Mouse (Mus musculus): ENCODE measurements around the gene Bcl2l11. TPM values are rescaled to one million over a fixed set of nuclear protein-coding genes. Genes with fewer than 3 reads are reported as not detected.

The Bcl2l11 gene
- total and polyA plus RNA-seq, 3 experiments = 10.9 to 19.9 (median 13.5) TPM

DNA sequence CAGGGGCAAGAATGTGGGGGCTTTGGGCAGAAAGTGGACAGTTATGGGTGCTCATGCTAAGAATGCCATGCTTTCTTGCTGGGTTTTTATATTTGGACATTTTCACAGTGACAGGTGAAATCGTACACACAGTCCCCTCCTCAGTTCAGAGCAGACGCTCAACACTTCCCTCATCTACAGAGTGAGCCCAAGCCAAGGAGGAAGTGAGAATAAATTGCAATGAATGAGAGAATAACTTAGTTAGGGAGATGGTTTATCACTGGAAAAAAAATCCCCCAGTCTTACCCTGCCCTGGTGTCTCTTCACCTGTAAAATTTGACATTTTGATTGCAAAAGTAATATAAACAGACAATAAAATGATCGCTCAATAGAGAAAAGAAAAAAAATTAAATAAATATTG lies 77.3 kb downstream of the Bcl2l11 start:
- 77% methylated on average over 3 of the region's 3 CpGs for WGBS
- no peak for TF ChIP-seq EP300 (IDR thresholded peaks at IDR 0.05; ENCODE audit: insufficient read depth, low read depth, low read length)
- TF ChIP-seq CTCF (IDR thresholded peaks at IDR 0.05) = no peak
- no peak for TF ChIP-seq POLR2A (IDR thresholded peaks at IDR 0.05; ENCODE audit: insufficient read depth, low read depth, low read length)
- intact Hi-C loops (cut with DNase I) = no loop called here

DNA sequence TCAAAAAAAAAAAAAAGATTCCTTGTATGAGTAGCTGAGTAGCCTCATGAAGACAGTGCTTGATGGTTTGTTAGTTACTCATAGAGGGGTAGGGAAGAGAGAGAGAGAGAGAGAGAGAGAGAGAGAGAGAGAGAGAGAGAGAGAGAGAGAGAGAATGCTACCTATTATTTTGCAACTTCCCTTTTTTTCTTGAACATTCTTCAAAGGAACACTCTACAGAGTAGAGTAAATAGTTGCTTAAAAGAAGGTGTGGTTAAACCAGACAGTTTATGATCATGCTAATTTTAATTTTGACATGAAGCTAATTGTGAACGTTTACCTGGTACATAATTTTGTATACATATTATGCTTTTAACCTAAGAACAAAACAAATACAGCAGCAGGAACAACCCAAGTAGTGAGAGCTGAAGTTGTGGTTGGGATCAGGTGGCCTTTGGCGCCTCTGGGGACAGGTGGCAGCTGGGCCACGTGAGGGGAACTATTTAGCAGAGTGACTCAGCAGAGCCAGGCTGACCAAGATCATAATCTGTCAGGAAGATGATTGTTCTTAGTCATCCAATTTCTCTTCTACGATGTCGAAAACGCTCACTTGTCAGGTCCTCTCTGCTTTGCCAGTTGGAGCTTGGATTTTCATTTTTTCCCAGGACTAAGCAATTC lies 78.0 kb downstream of the Bcl2l11 start:
- intact Hi-C loops (cut with DNase I) = no loop called here
- no peaks in the 10 kb centered on the region for H3K79me2 ChIP-seq (replicated peaks; ENCODE audit: control insufficient read depth, insufficient read depth, low read length)
- 82% methylated on average over 6 of the region's 6 CpGs for WGBS
- DNase-seq = no peak
- no peak overlapping the region for H3K9ac ChIP-seq (ENCODE audit: low read depth, low read length)
- H3K4me1 ChIP-seq (ENCODE audit: control insufficient read depth, insufficient read depth, low read length) = no peaks in the 10 kb centered on the region
- no peak overlapping the region for H3K27ac ChIP-seq
- no peaks in the 10 kb centered on the region for H3K36me3 ChIP-seq (ENCODE audit: control insufficient read depth, insufficient read depth, low read length)
- no peaks in the 10 kb centered on the region for H3K27me3 ChIP-seq (ENCODE audit: control insufficient read depth, insufficient read depth, low read length)
- H3K4me3 ChIP-seq = no peak overlapping the region
- TF ChIP-seq EP300 (IDR thresholded peaks at IDR 0.05; ENCODE audit: insufficient read depth, low read depth, low read length) (no peak), CTCF (IDR thresholded peaks at IDR 0.05) (no peak), POLR2A (IDR thresholded peaks at IDR 0.05; ENCODE audit: insufficient read depth, low read depth, low read length) (no peak)

More for the DNA sequence above, 77.3 kb downstream of the Bcl2l11 start:
- Histone ChIP-seq H3K9ac (ENCODE audit: low read depth, low read length) (no peak overlapping the region), H3K27ac (no peak overlapping the region), H3K27me3 (ENCODE audit: control insufficient read depth, insufficient read depth, low read length) (no peaks in the 10 kb centered on the region), H3K4me1 (ENCODE audit: control insufficient read depth, insufficient read depth, low read length) (no peaks in the 10 kb centered on the region), H3K4me3 (no peak overlapping the region), H3K36me3 (ENCODE audit: control insufficient read depth, insufficient read depth, low read length) (no peaks in the 10 kb centered on the region), H3K79me2 (replicated peaks; ENCODE audit: control insufficient read depth, insufficient read depth, low read length) (no peaks in the 10 kb centered on the region)
- DNase-seq = no peak

DNA sequence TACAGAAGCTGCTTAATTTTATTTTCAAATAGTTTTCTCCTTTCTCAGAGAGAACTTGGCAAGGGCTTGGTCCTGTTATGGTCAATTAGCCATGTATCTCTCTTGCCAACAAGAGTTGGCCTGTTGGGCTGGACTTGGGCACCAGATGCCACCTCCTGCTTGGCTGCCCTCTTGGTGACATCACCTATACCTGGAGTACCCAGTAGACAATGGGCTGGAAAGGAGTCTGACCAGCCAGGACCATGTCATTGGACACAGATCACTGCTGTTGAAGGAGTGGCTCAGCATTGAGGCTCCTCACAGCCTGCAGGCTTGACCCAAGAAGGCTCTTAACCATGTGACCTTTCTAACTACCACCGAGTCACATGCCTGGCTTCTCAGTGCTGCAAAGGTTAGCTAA lies 82.7 kb downstream of the Bcl2l11 start:
- no peaks in the 10 kb centered on the region for H3K27me3 ChIP-seq (ENCODE audit: control insufficient read depth, insufficient read depth, low read length)
- H3K36me3 ChIP-seq (ENCODE audit: control insufficient read depth, insufficient read depth, low read length) = no peaks in the 10 kb centered on the region
- TF ChIP-seq EP300 (IDR thresholded peaks at IDR 0.05; ENCODE audit: insufficient read depth, low read depth, low read length) (no peak), POLR2A (IDR thresholded peaks at IDR 0.05; ENCODE audit: insufficient read depth, low read depth, low read length) (no peak), CTCF (IDR thresholded peaks at IDR 0.05) (no peak)
- no peak overlapping the region for H3K9ac ChIP-seq (ENCODE audit: low read depth, low read length)
- H3K4me1 ChIP-seq (ENCODE audit: control insufficient read depth, insufficient read depth, low read length) = peaks cover 4% of the 10 kb centered on the region
- H3K4me3 ChIP-seq = no peak overlapping the region
- no peak overlapping the region for H3K27ac ChIP-seq
- DNase-seq = no peak
- intact Hi-C loops (cut with DNase I) = no loop called here
- H3K79me2 ChIP-seq (replicated peaks; ENCODE audit: control insufficient read depth, insufficient read depth, low read length) = no peaks in the 10 kb centered on the region
- 92% methylated on average over 1 of the region's 1 CpGs for WGBS

DNA sequence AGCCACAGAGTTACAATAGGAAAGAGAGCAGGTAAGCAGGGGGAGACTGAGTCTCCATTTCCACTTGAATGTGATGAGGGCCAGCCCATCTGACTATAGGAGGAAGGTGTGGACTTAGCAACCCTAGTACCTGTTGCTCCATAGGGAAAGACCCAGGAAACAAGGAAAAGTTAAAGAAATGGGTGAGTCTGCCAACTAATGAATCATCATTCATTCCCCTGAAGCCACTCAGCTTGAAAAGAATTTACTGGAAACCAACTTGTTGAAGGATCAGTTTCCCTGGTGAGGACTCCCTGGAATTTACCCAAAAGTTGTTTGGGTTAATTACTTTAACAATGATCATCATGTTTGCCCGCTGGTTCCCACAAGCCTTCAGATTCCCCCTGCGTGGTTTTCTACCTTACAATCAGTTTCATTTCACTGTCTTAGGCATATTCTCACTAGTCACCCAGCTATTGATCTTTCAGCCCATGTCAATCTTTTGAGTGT lies 84.0 kb downstream of the Bcl2l11 start:
- TF ChIP-seq CTCF (IDR thresholded peaks at IDR 0.05) (no peak), POLR2A (IDR thresholded peaks at IDR 0.05; ENCODE audit: insufficient read depth, low read depth, low read length) (no peak), EP300 (IDR thresholded peaks at IDR 0.05; ENCODE audit: insufficient read depth, low read depth, low read length) (no peak)
- Histone ChIP-seq H3K79me2 (replicated peaks; ENCODE audit: control insufficient read depth, insufficient read depth, low read length) (no peaks in the 10 kb centered on the region), H3K27ac (no peak overlapping the region), H3K4me3 (no peak overlapping the region), H3K36me3 (ENCODE audit: control insufficient read depth, insufficient read depth, low read length) (no peaks in the 10 kb centered on the region), H3K4me1 (ENCODE audit: control insufficient read depth, insufficient read depth, low read length) (peaks cover 4% of the 10 kb centered on the region), H3K9ac (ENCODE audit: low read depth, low read length) (no peak overlapping the region), H3K27me3 (ENCODE audit: control insufficient read depth, insufficient read depth, low read length) (no peaks in the 10 kb centered on the region)
- no peak for DNase-seq
- WGBS = 77% methylated on average over 2 of the region's 2 CpGs
- intact Hi-C loops (cut with DNase I) = loop anchor here (10.0 kb wide), 1 partner anchor 325 kb away; no protein-coding TSS in a partner anchor

DNA sequence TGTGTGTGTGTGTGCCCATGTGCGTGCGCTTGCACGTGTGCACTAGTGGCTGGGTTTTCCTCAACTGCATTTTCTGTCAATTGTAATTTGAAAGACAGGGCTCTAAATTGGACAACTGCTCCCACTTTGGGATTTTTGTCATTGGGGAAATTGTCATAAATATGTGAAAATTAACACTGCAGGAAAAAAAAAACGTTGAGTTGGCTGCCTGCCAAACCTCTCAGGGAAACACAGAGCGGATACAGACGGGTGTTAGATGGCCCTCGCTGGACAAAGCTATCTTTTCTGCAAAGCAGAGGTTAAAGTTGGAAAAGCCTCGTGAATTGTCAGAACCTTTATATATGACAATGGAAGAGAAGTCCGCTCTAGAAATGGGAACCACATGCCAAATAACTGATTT lies 84.5 kb downstream of the Bcl2l11 start:
- Histone ChIP-seq H3K27me3 (ENCODE audit: control insufficient read depth, insufficient read depth, low read length) (no peaks in the 10 kb centered on the region), H3K79me2 (replicated peaks; ENCODE audit: control insufficient read depth, insufficient read depth, low read length) (no peaks in the 10 kb centered on the region), H3K27ac (no peak overlapping the region), H3K4me3 (no peak overlapping the region), H3K4me1 (ENCODE audit: control insufficient read depth, insufficient read depth, low read length) (peaks cover 4% of the 10 kb centered on the region), H3K9ac (ENCODE audit: low read depth, low read length) (no peak overlapping the region), H3K36me3 (ENCODE audit: control insufficient read depth, insufficient read depth, low read length) (no peaks in the 10 kb centered on the region)
- no peak for DNase-seq
- intact Hi-C loops (cut with DNase I) = loop anchor here (10.0 kb wide), 1 partner anchor 326 kb away; no protein-coding TSS in a partner anchor
- TF ChIP-seq POLR2A (IDR thresholded peaks at IDR 0.05; ENCODE audit: insufficient read depth, low read depth, low read length) (no peak), EP300 (IDR thresholded peaks at IDR 0.05; ENCODE audit: insufficient read depth, low read depth, low read length) (no peak), CTCF (IDR thresholded peaks at IDR 0.05) (no peak)
- 43% methylated on average over 9 of the region's 9 CpGs for WGBS
